Mouse (Mus musculus): ENCODE data around the gene Farp1. TPM values are rescaled to one million over a fixed set of nuclear protein-coding genes. Genes with fewer than 3 reads are reported as not detected.

Gene Farp1
- polyA plus RNA-seq, 1 experiment: 12.4 TPM

DNA sequence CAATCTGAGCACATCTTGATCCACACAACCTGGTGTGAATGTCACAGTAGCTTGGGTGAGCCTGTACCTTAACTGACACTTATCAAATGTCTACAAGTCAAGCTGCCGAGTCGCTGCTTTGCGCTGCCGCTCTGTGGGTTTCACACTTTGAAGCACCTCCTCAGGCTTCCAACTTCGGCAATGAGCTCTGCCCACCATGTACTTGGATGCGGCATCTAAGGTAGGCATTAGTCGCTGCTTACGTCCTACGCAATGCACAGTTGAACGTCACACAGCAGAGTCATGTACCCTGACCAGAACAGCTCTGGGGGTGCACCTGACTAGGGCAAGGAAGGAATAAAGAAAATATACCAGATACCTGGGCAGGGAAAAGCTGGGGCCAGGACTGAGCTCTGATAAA lies 278.3 kb downstream of the Farp1 start:
- Histone ChIP-seq H3K4me3 (ENCODE audit: low read depth, low read length) (no peak overlapping the region), H3K4me1 (ENCODE audit: control insufficient read depth, insufficient read depth, insufficient read length, low read length) (peaks cover 42% of the 10 kb centered on the region), H3K27me3 (ENCODE audit: control insufficient read depth, insufficient read depth, low read length) (no peaks in the 10 kb centered on the region), H3K27ac (ENCODE audit: insufficient read depth, low read depth, low read length) (no peak overlapping the region), H3K36me3 (ENCODE audit: control insufficient read depth, insufficient read depth, low read length) (no peaks in the 10 kb centered on the region)
- WGBS: 92% methylated on average over 10 of the region's 10 CpGs
- TF ChIP-seq POLR2A (IDR thresholded peaks at IDR 0.05; ENCODE audit: low read depth, low read length) (no peak), CTCF (IDR thresholded peaks at IDR 0.05; ENCODE audit: extremely low read depth, insufficient read length, insufficient replicate concordance, low read depth, low read length) (no peak)

DNA sequence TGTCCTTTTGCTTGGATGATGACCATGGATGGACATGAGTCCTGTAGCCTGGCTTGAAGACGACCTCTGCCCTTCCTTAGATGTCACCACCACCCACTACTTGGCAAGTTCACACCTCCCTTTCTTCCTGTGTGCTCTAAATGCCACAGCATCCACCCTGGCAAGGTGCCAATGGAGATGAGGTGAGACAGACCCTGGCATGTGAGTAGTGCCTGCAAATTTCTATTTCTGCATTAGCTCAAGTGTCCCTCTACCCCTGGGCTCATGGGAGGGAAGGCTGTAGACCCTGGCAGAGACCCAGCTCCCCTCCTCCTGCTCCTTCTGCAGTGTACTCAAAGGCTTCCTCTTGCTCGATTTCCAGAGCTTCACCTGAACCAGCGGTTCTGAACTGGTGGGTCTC lies 279.9 kb downstream of the Farp1 start:
- 62% methylated on average over 3 of the region's 3 CpGs for WGBS
- Histone ChIP-seq H3K27me3 (ENCODE audit: control insufficient read depth, insufficient read depth, low read length) (no peaks in the 10 kb centered on the region), H3K36me3 (ENCODE audit: control insufficient read depth, insufficient read depth, low read length) (no peaks in the 10 kb centered on the region), H3K4me1 (ENCODE audit: control insufficient read depth, insufficient read depth, insufficient read length, low read length) (peaks cover 36% of the 10 kb centered on the region), H3K4me3 (ENCODE audit: low read depth, low read length) (no peak overlapping the region), H3K27ac (ENCODE audit: insufficient read depth, low read depth, low read length) (no peak overlapping the region)
- TF ChIP-seq POLR2A (IDR thresholded peaks at IDR 0.05; ENCODE audit: low read depth, low read length) (no peak), CTCF (IDR thresholded peaks at IDR 0.05; ENCODE audit: extremely low read depth, insufficient read length, insufficient replicate concordance, low read depth, low read length) (no peak)

- TF ChIP-seq CTCF (IDR thresholded peaks at IDR 0.05; ENCODE audit: extremely low read depth, insufficient read length, insufficient replicate concordance, low read depth, low read length) (no peak), POLR2A (IDR thresholded peaks at IDR 0.05; ENCODE audit: low read depth, low read length) (no peak)
- Histone ChIP-seq H3K36me3 (ENCODE audit: control insufficient read depth, insufficient read depth, low read length) (no peaks in the 10 kb centered on the region), H3K27ac (ENCODE audit: insufficient read depth, low read depth, low read length) (no peak overlapping the region), H3K4me3 (ENCODE audit: low read depth, low read length) (no peak overlapping the region), H3K27me3 (ENCODE audit: control insufficient read depth, insufficient read depth, low read length) (no peaks in the 10 kb centered on the region), H3K4me1 (ENCODE audit: control insufficient read depth, insufficient read depth, insufficient read length, low read length) (peaks cover 27% of the 10 kb centered on the region)
- WGBS: 73% methylated on average over 5 of the region's 5 CpGs
These were observed 281.1 kb downstream of the Farp1 start for GRCm38 (mm10) chr14:121316136-121316535.

DNA sequence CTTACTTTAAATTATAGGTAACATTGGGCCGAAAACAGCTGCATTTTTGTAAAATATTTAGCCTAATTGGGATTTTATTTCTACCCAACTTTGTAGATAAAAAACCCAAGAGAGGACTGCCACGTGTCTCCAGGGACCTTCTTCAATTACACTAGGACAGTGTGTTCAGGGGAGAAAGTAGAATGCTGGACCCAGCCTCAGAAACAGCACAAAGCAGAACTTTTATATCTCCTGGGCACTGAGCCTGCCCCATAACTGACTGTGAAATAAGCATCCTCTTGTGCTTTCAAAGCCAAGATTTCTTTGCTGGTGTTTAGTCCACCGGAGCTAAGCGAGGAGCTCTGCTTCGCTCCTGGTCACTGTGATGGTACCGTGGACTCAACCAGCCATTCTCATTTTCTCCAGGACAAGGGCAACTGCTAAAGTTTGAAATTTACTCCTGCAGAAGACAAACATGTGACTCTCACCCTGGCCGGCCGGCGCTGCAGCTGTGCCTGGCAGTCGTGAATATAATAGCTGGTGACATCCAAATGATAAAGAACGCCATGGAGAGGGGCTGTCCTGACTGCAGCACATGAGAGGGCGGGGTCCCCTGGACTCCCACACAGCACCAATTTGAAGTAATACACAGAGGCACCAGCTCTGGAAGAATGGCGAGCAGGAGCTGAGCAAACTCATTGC lies 281.8 kb downstream of the Farp1 start:
- WGBS: 72% methylated on average over 13 of the region's 13 CpGs
- no peaks in the 10 kb centered on the region for H3K27me3 ChIP-seq (ENCODE audit: control insufficient read depth, insufficient read depth, low read length)
- TF ChIP-seq CTCF (IDR thresholded peaks at IDR 0.05; ENCODE audit: extremely low read depth, insufficient read length, insufficient replicate concordance, low read depth, low read length) (no peak), POLR2A (IDR thresholded peaks at IDR 0.05; ENCODE audit: low read depth, low read length) (no peak)
- H3K4me3 ChIP-seq (ENCODE audit: low read depth, low read length): no peak overlapping the region
- H3K4me1 ChIP-seq (ENCODE audit: control insufficient read depth, insufficient read depth, insufficient read length, low read length): peaks cover 22% of the 10 kb centered on the region
- no peak overlapping the region for H3K27ac ChIP-seq (ENCODE audit: insufficient read depth, low read depth, low read length)
- H3K36me3 ChIP-seq (ENCODE audit: control insufficient read depth, insufficient read depth, low read length): no peaks in the 10 kb centered on the region

DNA sequence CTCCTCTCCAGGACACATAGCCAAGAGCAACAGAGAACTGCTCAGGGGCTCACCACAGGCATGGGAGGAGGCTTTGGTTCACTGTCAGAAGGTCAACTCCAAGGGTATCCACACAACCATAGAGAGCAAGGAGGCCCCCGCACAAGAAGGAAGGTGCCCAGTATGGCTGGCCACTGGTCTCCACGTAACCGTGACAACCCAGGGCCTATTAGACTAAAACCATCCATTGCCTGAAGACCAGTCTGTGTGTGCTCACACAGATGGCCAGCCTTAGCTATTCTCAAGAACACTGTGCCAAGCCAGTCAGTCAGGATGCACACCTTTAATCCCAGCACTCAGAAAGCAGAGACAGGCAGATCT lies 282.3 kb downstream of the Farp1 start:
- TF ChIP-seq POLR2A (IDR thresholded peaks at IDR 0.05; ENCODE audit: low read depth, low read length): no peak
- no peak for TF ChIP-seq CTCF (IDR thresholded peaks at IDR 0.05; ENCODE audit: extremely low read depth, insufficient read length, insufficient replicate concordance, low read depth, low read length)
- Histone ChIP-seq H3K4me1 (ENCODE audit: control insufficient read depth, insufficient read depth, insufficient read length, low read length) (peaks cover 20% of the 10 kb centered on the region), H3K36me3 (ENCODE audit: control insufficient read depth, insufficient read depth, low read length) (no peaks in the 10 kb centered on the region), H3K4me3 (ENCODE audit: low read depth, low read length) (no peak overlapping the region), H3K27me3 (ENCODE audit: control insufficient read depth, insufficient read depth, low read length) (no peaks in the 10 kb centered on the region), H3K27ac (ENCODE audit: insufficient read depth, low read depth, low read length) (no peak overlapping the region)
- 95% methylated on average over 3 of the region's 3 CpGs for WGBS

GRCm38 (mm10) chr14:121318382-121318781 lies 283.4 kb downstream of the Farp1 start:
- Histone ChIP-seq H3K4me1 (ENCODE audit: control insufficient read depth, insufficient read depth, insufficient read length, low read length) (peaks cover 23% of the 10 kb centered on the region), H3K4me3 (ENCODE audit: low read depth, low read length) (no peak overlapping the region), H3K27ac (ENCODE audit: insufficient read depth, low read depth, low read length) (no peak overlapping the region), H3K36me3 (ENCODE audit: control insufficient read depth, insufficient read depth, low read length) (no peaks in the 10 kb centered on the region), H3K27me3 (ENCODE audit: control insufficient read depth, insufficient read depth, low read length) (no peaks in the 10 kb centered on the region)
- WGBS: 36% methylated on average over 5 of the region's 5 CpGs
- TF ChIP-seq CTCF (IDR thresholded peaks at IDR 0.05; ENCODE audit: extremely low read depth, insufficient read length, insufficient replicate concordance, low read depth, low read length) (no peak), POLR2A (IDR thresholded peaks at IDR 0.05; ENCODE audit: low read depth, low read length) (no peak)

DNA sequence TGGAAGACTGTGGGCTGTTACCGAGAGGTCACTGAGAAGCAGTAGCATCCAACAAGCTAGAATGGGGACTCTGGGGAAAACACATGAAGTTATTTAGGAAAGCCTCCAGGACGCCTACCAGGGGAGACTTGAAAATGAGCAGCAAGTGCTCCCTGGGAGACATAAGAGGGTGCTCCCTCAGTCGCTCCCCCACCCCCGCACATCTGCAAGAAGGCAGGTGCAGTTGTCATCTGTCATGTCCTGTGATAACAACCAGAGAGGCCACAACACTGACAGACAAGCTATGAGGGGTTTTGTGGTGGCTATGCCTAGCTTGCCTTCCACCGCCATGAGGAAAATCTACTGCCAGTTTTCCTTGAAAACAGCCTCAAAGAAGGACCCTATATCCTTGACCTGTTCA lies 287.1 kb downstream of the Farp1 start:
- Histone ChIP-seq H3K4me1 (ENCODE audit: control insufficient read depth, insufficient read depth, insufficient read length, low read length) (peaks cover 36% of the 10 kb centered on the region), H3K27ac (ENCODE audit: insufficient read depth, low read depth, low read length) (no peak overlapping the region), H3K27me3 (ENCODE audit: control insufficient read depth, insufficient read depth, low read length) (no peaks in the 10 kb centered on the region), H3K4me3 (ENCODE audit: low read depth, low read length) (no peak overlapping the region), H3K36me3 (ENCODE audit: control insufficient read depth, insufficient read depth, low read length) (no peaks in the 10 kb centered on the region)
- no peak for TF ChIP-seq POLR2A (IDR thresholded peaks at IDR 0.05; ENCODE audit: low read depth, low read length)
- TF ChIP-seq CTCF (IDR thresholded peaks at IDR 0.05; ENCODE audit: extremely low read depth, insufficient read length, insufficient replicate concordance, low read depth, low read length): no peak
- WGBS: 92% methylated on average over 5 of the region's 5 CpGs
